Mouse (Mus musculus) large intestine, adult 2 months (tissue): ENCODE data around the gene Abcc6. TPM values are rescaled to one million over a fixed set of nuclear protein-coding genes. Genes with fewer than 3 reads are reported as not detected.

Source experiments
- polyA plus RNA-seq: library from polyadenylated mRNA; depleted of rRNA; stranded (reverse); fragments of >200 nt; gene quantifications from 2 replicates; pipeline ENCODE4 v1.2.3, GENCODE M21; 2012; rRNA removed

Gene Abcc6
- polyA plus RNA-seq, 1 experiment = 3.0 TPM

Other genes with a start within 250 kb of the Abcc6 start
- gene Lmtk3, start 246.6 kb downstream of the Abcc6 start, polyA plus RNA-seq = 0.73 and 2.1 TPM in 2 replicates
- 210 and 303 TPM in 2 replicates for gene Sult2b1, start 245.6 kb downstream of the Abcc6 start, polyA plus RNA-seq
- 39.6 and 49.1 TPM in 2 replicates for gene Cyth2, start 215.7 kb downstream of the Abcc6 start, polyA plus RNA-seq
- gene Kcnj14, start 205.5 kb downstream of the Abcc6 start, polyA plus RNA-seq = 0.33 and 0.48 TPM in 2 replicates
- gene Grwd1, start 199.4 kb downstream of the Abcc6 start, polyA plus RNA-seq = 15.9 and 17.8 TPM in 2 replicates
- gene Kdelr1, start 157.5 kb downstream of the Abcc6 start, polyA plus RNA-seq = 357 and 385 TPM in 2 replicates
- gene Grin2d, start 151.9 kb downstream of the Abcc6 start, polyA plus RNA-seq = 1.1 and 2.6 TPM in 2 replicates
- gene Syngr4, start 133.6 kb downstream of the Abcc6 start, polyA plus RNA-seq = 0.26 and 0.41 TPM in 2 replicates
- gene Tmem143, start 133.4 kb downstream of the Abcc6 start, polyA plus RNA-seq = 28.7 and 33.5 TPM in 2 replicates
- 66.0 and 74.3 TPM in 2 replicates for gene Emp3, start 108.9 kb downstream of the Abcc6 start, polyA plus RNA-seq
- 1.7 and 2.8 TPM in 2 replicates for gene Ccdc114, start 106.2 kb downstream of the Abcc6 start, polyA plus RNA-seq
- gene Nomo1, start 3.4 kb upstream of the Abcc6 start, polyA plus RNA-seq = 53.0 and 77.1 TPM in 2 replicates
- 1.1 and 1.2 TPM in 2 replicates for gene Kcnj11, start 70.5 kb upstream of the Abcc6 start, polyA plus RNA-seq
- 1.2 and 1.6 TPM in 2 replicates for gene Abcc8, start 149.7 kb upstream of the Abcc6 start, polyA plus RNA-seq
- 94.9 and 124 TPM in 2 replicates for gene Ush1c, start 208.2 kb upstream of the Abcc6 start, polyA plus RNA-seq
- gene Otog, start 210.7 kb upstream of the Abcc6 start, polyA plus RNA-seq = 0.09 and 0.16 TPM in 2 replicates